Mouse (Mus musculus): ENCODE measurements around the gene Slmap. TPM values are rescaled to one million over a fixed set of nuclear protein-coding genes. Genes with fewer than 3 reads are reported as not detected.

Gene Slmap
- polyA plus RNA-seq, 1 experiment from 2014 or later, result 98.1 TPM

DNA sequence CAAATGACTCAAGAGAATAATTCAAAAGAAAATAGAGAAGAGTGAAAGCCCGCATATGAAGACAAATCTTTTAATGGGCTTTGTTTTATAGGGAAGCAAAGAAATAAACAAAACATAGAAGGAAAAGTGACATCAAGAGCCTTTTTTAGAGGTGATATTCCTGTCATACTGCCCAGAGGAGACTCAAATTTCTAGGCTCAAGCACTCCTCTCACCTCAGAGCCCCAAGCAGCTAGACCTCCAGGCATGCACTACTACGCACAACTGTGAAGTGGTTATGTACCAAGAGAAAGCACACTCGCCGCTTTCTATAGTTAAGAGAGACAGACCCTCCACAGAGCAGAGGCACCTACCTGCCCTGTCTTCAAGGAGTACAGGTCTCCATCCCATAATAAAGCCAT lies 30.2 kb downstream of the Slmap start:
- Histone ChIP-seq H3K9ac (no peak overlapping the region), H3K27me3 (replicated peaks) (no peaks in the 10 kb centered on the region), H3K9me3 (no peaks in the 10 kb centered on the region), H3K4me3 (no peak overlapping the region), H3K4me2 (no peak overlapping the region), H3K27ac (replicated peaks) (no peak overlapping the region), H3K36me3 (no peaks in the 10 kb centered on the region), H3K4me1 (peaks cover 28% of the 10 kb centered on the region)
- 89% methylated on average over 4 of the region's 4 CpGs for WGBS
- no peak for ATAC-seq (ENCODE audit: extremely low read depth, insufficient number of reproducible peaks, low FRiP score, low TSS enrichment)

DNA sequence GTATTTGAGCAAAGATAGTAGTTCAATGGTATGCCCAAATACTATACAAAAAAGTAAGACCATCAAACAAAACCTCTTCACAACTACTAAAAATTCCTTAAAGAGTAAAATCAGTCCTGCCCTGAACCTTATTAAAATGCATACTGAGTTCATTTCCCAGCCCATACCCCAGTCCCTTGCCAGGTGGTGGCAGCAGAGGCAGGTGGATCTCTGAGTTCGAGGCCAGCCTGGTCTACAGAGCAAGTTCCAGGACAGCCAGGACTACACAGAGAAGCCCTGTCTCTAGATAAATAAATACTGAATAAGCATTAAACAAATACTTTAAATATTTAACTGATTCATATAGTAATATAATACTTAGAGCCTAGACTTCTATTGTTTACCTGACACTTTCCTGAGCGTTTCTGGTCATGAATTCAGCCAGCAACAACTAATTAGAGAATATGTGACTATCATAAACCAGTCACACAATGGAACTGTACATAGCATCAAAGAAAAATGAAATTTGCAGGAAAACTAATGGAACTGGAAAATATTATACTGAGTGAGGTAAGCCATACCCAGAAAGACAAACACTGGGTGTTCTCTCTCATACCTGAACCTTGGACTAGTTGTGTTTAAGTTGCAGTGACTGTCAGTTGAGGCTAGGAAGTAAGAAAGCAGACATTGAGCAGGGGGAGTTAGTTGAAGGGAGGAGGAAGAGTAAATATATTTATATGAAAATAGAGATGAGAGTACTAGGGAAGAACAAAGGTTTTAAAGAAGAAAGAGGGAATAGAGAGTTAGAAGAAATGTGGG lies 34.4 kb downstream of the Slmap start:
- Histone ChIP-seq H3K4me2 (no peak overlapping the region), H3K9me3 (no peaks in the 10 kb centered on the region), H3K4me1 (peaks cover 16% of the 10 kb centered on the region), H3K36me3 (no peaks in the 10 kb centered on the region; the same call in 1 of the 2 replicates), H3K27ac (replicated peaks) (no peak overlapping the region), H3K27me3 (replicated peaks) (no peaks in the 10 kb centered on the region), H3K4me3 (no peak overlapping the region), H3K9ac (no peak overlapping the region)
- no peak for ATAC-seq (ENCODE audit: extremely low read depth, insufficient number of reproducible peaks, low FRiP score, low TSS enrichment)
- WGBS, result 92% methylated on average over 2 of the region's 2 CpGs

DNA sequence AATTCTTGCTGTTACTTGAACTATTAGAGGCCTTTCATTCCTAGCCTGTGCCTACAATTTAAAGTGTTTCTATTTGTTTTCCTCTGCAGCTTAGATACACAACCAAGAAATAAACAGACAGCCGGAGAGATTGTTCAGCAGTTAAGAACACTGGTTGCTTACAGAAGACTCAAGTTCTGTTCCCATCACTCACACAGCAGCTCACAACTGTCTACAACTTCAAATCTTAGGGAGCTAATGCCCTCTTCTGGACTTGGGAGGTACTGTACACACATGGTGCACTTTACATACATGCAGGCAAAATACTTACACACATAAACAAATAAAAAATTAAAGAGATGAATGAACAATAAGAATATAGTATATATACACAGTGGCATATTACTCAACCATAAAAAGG lies 39.7 kb downstream of the Slmap start:
- Histone ChIP-seq H3K27me3 (replicated peaks) (no peaks in the 10 kb centered on the region), H3K27ac (replicated peaks) (no peak overlapping the region), H3K4me3 (no peak overlapping the region), H3K36me3 (no peaks in the 10 kb centered on the region; the same call in 1 of the 2 replicates), H3K4me1 (peaks cover 11% of the 10 kb centered on the region), H3K9ac (no peak overlapping the region), H3K9me3 (no peaks in the 10 kb centered on the region), H3K4me2 (no peak overlapping the region)
- ATAC-seq (ENCODE audit: extremely low read depth, insufficient number of reproducible peaks, low FRiP score, low TSS enrichment), result no peak
- WGBS, result 87% methylated on average over 1 of the region's 1 CpGs

DNA sequence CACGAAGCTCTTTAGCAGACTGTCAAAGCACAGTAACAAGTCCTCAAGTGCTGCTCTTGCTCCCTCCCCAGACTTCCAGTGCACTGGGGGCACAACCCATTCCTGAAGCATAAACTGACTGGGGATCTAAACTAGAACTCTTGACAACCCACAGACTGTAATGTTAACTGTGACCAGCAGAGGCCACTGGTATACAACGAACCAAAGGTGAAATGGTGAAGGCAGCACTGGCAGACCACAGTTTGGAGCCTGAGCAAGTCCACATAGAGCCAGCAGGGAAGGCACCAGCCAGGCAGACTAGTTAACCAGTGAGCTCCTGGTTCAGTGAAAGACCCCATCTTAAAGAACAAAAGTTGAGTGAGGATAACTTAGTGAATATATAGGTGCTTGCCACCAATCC lies 43.6 kb downstream of the Slmap start:
- peaks cover 25% of the 10 kb centered on the region for H3K4me1 ChIP-seq
- WGBS, result 18% methylated on average over 2 of the region's 2 CpGs
- H3K27ac ChIP-seq (replicated peaks), result no peak overlapping the region
- H3K4me2 ChIP-seq, result no peak overlapping the region
- no peak overlapping the region for H3K9ac ChIP-seq
- no peak for ATAC-seq (ENCODE audit: extremely low read depth, insufficient number of reproducible peaks, low FRiP score, low TSS enrichment)
- no peak overlapping the region for H3K4me3 ChIP-seq
- no peaks in the 10 kb centered on the region; the same call in 1 of the 2 replicates for H3K36me3 ChIP-seq
- no peaks in the 10 kb centered on the region for H3K9me3 ChIP-seq
- no peaks in the 10 kb centered on the region for H3K27me3 ChIP-seq (replicated peaks)

DNA sequence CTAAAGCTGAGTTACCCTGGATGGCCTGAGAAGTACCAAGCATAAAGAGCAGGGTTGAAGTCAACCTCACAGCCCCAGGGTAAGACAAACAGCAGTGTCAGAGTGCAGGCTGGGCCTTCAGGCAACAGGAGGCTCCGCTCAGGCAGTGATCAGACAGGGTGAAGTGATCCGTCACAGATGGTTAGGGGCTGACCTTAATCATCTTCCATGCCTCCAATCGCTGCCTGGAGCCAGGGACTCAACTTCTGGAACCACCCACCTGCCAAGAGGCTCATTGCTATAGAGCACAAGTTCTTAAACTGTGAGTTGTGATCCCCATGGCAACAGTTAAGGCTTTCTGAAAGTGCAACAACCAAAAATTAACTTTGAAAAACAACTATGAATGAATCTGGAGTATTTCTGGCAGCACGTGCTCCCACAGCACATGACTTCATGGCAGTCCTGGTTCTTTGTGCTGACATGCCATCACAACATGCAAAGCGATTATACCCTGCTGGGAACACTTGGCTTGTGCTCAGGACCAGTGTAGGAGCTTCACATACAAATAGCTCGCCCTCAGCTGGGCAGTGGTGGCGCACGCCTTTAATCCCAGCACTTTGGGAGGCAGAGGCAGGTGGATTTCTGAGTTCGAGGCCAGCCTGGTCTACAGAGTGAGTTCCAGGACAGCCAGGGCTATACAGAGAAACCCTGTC lies 46.3 kb downstream of the Slmap start:
- WGBS, result 68% methylated on average over 9 of the region's 9 CpGs

DNA sequence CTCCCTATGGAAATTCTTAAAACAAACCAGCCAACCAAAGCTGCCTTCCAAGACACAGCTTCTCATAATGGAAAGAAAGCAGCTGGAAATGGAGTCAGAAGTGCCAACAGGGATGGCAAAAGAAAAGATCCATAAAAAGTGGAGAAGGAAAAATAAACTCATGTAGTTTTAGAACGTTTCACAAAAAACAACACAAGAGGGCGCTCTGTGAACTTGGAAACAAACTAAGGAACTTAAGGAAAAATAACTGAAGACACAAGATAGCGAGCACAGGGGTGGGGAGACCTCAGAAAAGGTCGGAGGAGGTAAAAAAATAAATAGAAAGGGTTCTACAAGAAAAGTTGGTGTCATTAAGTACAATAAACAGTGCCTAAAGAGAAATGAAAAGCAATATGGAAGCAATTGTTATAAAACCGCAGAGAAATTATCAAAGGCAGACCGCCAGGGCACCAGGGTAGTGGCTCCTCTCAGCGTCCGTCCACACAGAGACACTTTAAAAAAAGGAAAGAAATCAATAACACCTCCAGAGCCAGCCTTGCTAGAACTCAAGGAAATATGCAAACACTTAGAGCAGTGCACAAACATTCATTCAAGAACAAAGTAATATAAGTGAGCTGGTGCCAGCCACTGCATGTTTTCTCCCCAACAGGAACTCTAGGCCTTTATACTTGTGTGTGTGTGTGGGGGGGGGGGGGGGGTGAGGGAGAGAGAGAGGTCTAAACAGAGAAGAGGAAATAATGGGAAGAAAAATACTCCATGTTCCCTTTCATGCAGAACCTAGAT lies 48.1 kb downstream of the Slmap start:
- 48% methylated on average over 8 of the region's 8 CpGs for WGBS
- Histone ChIP-seq H3K27me3 (replicated peaks) (no peaks in the 10 kb centered on the region), H3K9me3 (no peaks in the 10 kb centered on the region), H3K27ac (replicated peaks) (no peak overlapping the region), H3K4me1 (peaks cover 14% of the 10 kb centered on the region), H3K9ac (no peak overlapping the region), H3K36me3 (no peaks in the 10 kb centered on the region), H3K4me2 (no peak overlapping the region), H3K4me3 (no peak overlapping the region)
- ATAC-seq (ENCODE audit: extremely low read depth, insufficient number of reproducible peaks, low FRiP score, low TSS enrichment), result no peak

More for the DNA sequence above, 46.3 kb downstream of the Slmap start:
- Histone ChIP-seq H3K4me1 (peaks cover 14% of the 10 kb centered on the region), H3K4me3 (no peak overlapping the region), H3K4me2 (no peak overlapping the region), H3K9me3 (no peaks in the 10 kb centered on the region), H3K36me3 (no peaks in the 10 kb centered on the region), H3K27ac (replicated peaks) (no peak overlapping the region), H3K9ac (no peak overlapping the region), H3K27me3 (replicated peaks) (no peaks in the 10 kb centered on the region)
- ATAC-seq (ENCODE audit: extremely low read depth, insufficient number of reproducible peaks, low FRiP score, low TSS enrichment), result no peak

DNA sequence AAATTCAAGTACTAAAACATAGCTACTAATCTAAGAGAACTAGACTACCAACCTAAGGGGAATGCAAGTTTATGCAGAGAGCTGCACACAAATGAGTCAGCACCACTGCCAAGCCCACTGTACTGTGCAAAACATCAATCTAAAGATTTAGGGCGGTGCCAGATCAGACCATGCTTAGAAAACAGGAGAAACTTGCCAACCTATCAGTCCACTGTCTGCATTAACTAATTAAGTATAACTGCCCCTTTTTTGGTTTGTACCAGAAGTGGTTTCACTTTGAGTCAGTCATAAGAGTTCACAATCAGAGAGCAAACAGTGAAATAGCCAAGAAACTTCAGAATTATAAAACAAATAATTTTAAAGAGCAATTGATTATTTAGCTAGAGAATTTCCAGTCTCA lies 53.3 kb downstream of the Slmap start:
- 90% methylated on average over 1 of the region's 1 CpGs for WGBS
- H3K36me3 ChIP-seq, result 0 out of 2 replicates have a peak, but pooled peaks cover 5% of the 10 kb centered on the region

DNA sequence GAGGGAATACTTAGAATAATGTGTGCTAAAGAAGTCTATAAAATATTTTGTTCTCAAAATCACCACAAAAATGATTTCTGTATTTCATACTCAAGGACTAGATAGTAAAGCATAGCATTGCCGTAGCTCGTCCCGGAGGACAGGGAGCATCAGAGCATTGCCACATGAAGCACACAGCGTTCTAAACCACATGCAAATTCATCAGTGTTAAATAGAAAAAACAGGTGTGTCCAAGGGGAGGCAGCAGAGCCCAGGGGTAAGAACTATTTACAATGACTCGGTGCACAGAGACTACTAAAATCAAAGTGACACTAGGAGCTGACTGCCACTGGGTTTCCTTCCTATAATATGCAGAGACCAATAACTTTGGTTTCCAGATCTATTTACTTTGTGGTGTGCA lies 57.0 kb downstream of the Slmap start:
- H3K4me2 ChIP-seq, result no peak overlapping the region
- no peaks in the 10 kb centered on the region for H3K27me3 ChIP-seq (replicated peaks)
- no peak overlapping the region for H3K27ac ChIP-seq (replicated peaks)
- H3K9ac ChIP-seq, result no peak overlapping the region
- H3K4me1 ChIP-seq, result no peaks in the 10 kb centered on the region
- ATAC-seq (ENCODE audit: extremely low read depth, insufficient number of reproducible peaks, low FRiP score, low TSS enrichment), result no peak
- H3K36me3 ChIP-seq, result 0 out of 2 replicates have a peak, but pooled peaks cover 5% of the 10 kb centered on the region
- no peaks in the 10 kb centered on the region for H3K9me3 ChIP-seq
- no peak overlapping the region for H3K4me3 ChIP-seq
- WGBS, result 92% methylated on average over 5 of the region's 5 CpGs

More for the DNA sequence above, 53.3 kb downstream of the Slmap start:
- no peak for ATAC-seq (ENCODE audit: extremely low read depth, insufficient number of reproducible peaks, low FRiP score, low TSS enrichment)
- no peak overlapping the region for H3K4me3 ChIP-seq
- no peaks in the 10 kb centered on the region for H3K27me3 ChIP-seq (replicated peaks)
- H3K4me1 ChIP-seq, result peaks cover under 1% of the 10 kb centered on the region; the same call in 1 of the 2 replicates
- H3K9me3 ChIP-seq, result no peaks in the 10 kb centered on the region
- no peak overlapping the region for H3K9ac ChIP-seq
- H3K4me2 ChIP-seq, result no peak overlapping the region
- no peak overlapping the region for H3K27ac ChIP-seq (replicated peaks)

DNA sequence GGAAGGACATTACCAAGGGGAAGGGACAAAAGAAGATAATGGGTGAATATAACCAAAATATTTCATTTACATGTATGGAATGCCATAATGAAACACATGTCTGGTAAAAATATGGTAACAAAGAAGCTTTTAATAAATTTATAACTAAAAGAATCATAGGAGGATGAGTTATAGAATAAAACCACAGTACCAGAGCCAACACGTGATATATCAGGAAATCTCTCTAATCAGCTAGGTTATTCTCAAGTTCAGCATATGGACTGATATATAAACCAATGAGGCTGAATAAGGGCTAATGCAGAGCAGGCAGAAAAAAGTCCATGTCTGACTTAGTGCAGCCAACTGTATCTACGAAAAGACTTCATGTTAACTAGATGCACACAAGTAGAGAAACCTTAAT lies 58.3 kb downstream of the Slmap start:
- WGBS, result 88% methylated on average over 2 of the region's 2 CpGs
- ATAC-seq (ENCODE audit: extremely low read depth, insufficient number of reproducible peaks, low FRiP score, low TSS enrichment), result no peak
- H3K4me1 ChIP-seq, result no peaks in the 10 kb centered on the region

DNA sequence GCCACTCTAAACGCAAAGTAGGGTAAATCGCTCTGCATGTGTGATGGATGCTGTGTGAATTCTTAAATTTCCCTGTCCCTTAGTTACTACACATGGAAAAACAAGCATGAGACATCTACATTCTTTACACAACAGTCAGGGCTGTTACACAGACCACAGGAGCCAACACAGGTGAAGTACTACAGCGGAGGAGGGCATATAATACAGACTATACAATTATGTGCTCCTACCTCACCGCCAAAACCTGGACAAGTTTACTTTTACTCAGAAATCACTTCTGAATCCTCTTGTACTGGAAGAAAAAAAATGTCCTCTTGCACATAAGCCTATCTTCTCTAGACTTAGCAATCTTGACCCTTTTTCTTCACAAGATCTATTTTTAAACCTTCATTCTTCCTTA lies 66.8 kb downstream of the Slmap start:
- Histone ChIP-seq H3K36me3 (peaks cover 6% of the 10 kb centered on the region), H3K4me1 (peaks cover 9% of the 10 kb centered on the region), H3K4me2 (no peak overlapping the region), H3K9ac (no peak overlapping the region), H3K9me3 (no peaks in the 10 kb centered on the region), H3K27me3 (replicated peaks) (no peaks in the 10 kb centered on the region), H3K4me3 (no peak overlapping the region), H3K27ac (replicated peaks) (no peak overlapping the region)
- 92% methylated on average over 4 of the region's 4 CpGs for WGBS
- ATAC-seq (ENCODE audit: extremely low read depth, insufficient number of reproducible peaks, low FRiP score, low TSS enrichment), result no peak

More for the DNA sequence above, 58.3 kb downstream of the Slmap start:
- H3K36me3 ChIP-seq, result 0 out of 2 replicates have a peak, but pooled peaks cover 5% of the 10 kb centered on the region
- no peaks in the 10 kb centered on the region for H3K9me3 ChIP-seq
- no peak overlapping the region for H3K27ac ChIP-seq (replicated peaks)
- no peaks in the 10 kb centered on the region for H3K27me3 ChIP-seq (replicated peaks)
- H3K4me2 ChIP-seq, result no peak overlapping the region
- H3K9ac ChIP-seq, result no peak overlapping the region
- no peak overlapping the region for H3K4me3 ChIP-seq

DNA sequence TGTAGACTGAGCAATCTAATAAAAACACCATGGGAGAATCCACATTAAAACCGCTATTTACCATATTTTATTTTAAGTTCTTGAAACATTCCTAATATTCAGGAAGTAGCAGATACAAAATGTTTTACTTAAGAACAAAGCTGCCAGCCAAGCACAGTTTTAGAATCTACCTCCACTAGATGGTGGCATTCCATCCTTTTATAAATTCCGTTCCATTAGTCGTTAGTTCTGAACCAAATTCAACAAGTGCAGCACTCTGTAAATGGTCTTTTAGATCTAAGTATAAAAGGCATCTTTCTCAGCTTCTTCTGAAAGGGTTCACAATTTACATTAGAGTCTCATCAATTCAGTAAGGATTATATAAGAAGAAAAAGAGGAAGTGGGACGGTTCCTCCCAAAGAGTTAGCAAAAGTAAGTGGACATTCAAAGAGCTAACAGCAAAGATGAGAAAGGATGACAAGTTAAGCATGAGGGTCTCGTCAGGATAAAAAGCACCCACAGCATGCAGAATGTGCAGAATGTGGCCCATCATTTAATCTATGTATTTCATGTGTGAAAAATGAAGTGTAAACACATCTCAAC lies 68.1 kb downstream of the Slmap start:
- Histone ChIP-seq H3K27me3 (replicated peaks) (no peaks in the 10 kb centered on the region), H3K4me1 (peaks cover 9% of the 10 kb centered on the region), H3K4me3 (no peak overlapping the region), H3K9ac (no peak overlapping the region), H3K36me3 (peaks cover 18% of the 10 kb centered on the region), H3K9me3 (no peaks in the 10 kb centered on the region), H3K4me2 (no peak overlapping the region), H3K27ac (replicated peaks) (no peak overlapping the region)
- no peak for ATAC-seq (ENCODE audit: extremely low read depth, insufficient number of reproducible peaks, low FRiP score, low TSS enrichment)
- WGBS, result 67% methylated on average over 5 of the region's 5 CpGs

All from heart, embryonic 13.5 days (tissue).